Mouse (Mus musculus) forebrain, embryonic 12.5 days (tissue): ENCODE results near the gene Igfbpl1. TPM values are rescaled to one million over a fixed set of nuclear protein-coding genes. Genes with fewer than 3 reads are reported as not detected.

ENCODE experiments used
- ATAC-seq: fragments of 200-750 bp; cut with Nextera tagmentation; 2 replicates; pipeline ENCODE4 v1.8.0; 2017; ENCODE audit warnings: moderate TSS enrichment; ENCODE audit not compliant: low FRiP score
- H3K27ac ChIP-seq: fragments of 300-500 bp; sonication (generic); 2 replicates; pipeline ENCODE4 v1.5.1; 2016; ENCODE audit warnings: mild to moderate bottlenecking
- H3K27me3 ChIP-seq: fragments of 300-500 bp; sonication (generic); 2 replicates; pipeline ENCODE4 v1.6.1; 2016; ENCODE audit warnings: mild to moderate bottlenecking
- H3K36me3 ChIP-seq: fragments of 300-500 bp; sonication (generic); replicated peaks from 2 replicates; pipeline ENCODE4 v1.6.1; 2016; ENCODE audit warnings: mild to moderate bottlenecking
- H3K4me1 ChIP-seq: fragments of 300-500 bp; sonication (generic); 2 replicates; pipeline ENCODE4 v1.6.1; 2016
- H3K4me2 ChIP-seq: fragments of 300-500 bp; sonication (generic); 2 replicates; pipeline ENCODE4 v1.6.1; 2016; ENCODE audit warnings: mild to moderate bottlenecking, moderate library complexity
- H3K4me3 ChIP-seq: fragments of 300-500 bp; sonication (generic); replicated peaks from 2 replicates; pipeline ENCODE4 v1.5.1; 2016; ENCODE audit warnings: mild to moderate bottlenecking
- H3K9ac ChIP-seq: fragments of 300-500 bp; sonication (generic); 2 replicates; pipeline ENCODE4 v1.6.1; 2016; ENCODE audit warnings: mild to moderate bottlenecking
- H3K9me3 ChIP-seq: fragments of 300-500 bp; sonication (generic); 2 replicates; pipeline ENCODE4 v1.6.1; 2016
- WGBS: fragments of 180-500 bp; shearing (Covaris S2); methylation state at CpG from one replicate; pipeline ENCODE4 v1.1.7; 2016; 5-methylcytosine and 5-hydroxymethylcytosine counted together
- polyA plus RNA-seq: library from polyadenylated mRNA; unstranded; fragments of >200 nt; fragmentation: Nextera tagmentation; extraction: Ambion mirVana; gene quantifications from 2 replicates; pipeline ENCODE4 v1.2.1, GENCODE M21; 2016

Gene Igfbpl1
- polyA plus RNA-seq, 1 experiment from 2014 or later = 74.5 TPM

- H3K9me3 ChIP-seq = no peaks in the 10 kb centered on the region
- 89% methylated on average over 2 of the region's 2 CpGs for WGBS
- no peak for ATAC-seq
- no peak overlapping the region for H3K4me2 ChIP-seq
- H3K9ac ChIP-seq = no peak overlapping the region
- peaks cover 20% of the 10 kb centered on the region; the same call in 1 of the 2 replicates for H3K27me3 ChIP-seq
- H3K27ac ChIP-seq = no peak overlapping the region
- peaks cover 13% of the 10 kb centered on the region for H3K4me1 ChIP-seq
- no peaks in the 10 kb centered on the region for H3K36me3 ChIP-seq
- H3K4me3 ChIP-seq = no peak overlapping the region
Observed at GRCm38 (mm10) chr4:45846263-45846662, 19.5 kb upstream of the Igfbpl1 start.

GRCm38 (mm10) chr4:45844355-45844754 is 17.6 kb upstream of the Igfbpl1 start:
- no peaks in the 10 kb centered on the region for H3K9me3 ChIP-seq
- H3K4me1 ChIP-seq = peaks cover 9% of the 10 kb centered on the region
- H3K27me3 ChIP-seq = peaks cover 13% of the 10 kb centered on the region; the same call in 1 of the 2 replicates
- WGBS = 46% methylated on average over 14 of the region's 14 CpGs
- 0 out of 2 replicates have a peak overlapping the region, but pooled peaks have one; percentile 10 for H3K4me2 ChIP-seq
- no peak overlapping the region for H3K27ac ChIP-seq
- ATAC-seq = no peak
- H3K9ac ChIP-seq = no peak overlapping the region
- no peak overlapping the region for H3K4me3 ChIP-seq
- no peaks in the 10 kb centered on the region for H3K36me3 ChIP-seq

- H3K36me3 ChIP-seq = no peaks in the 10 kb centered on the region
- WGBS = 36% methylated on average over 5 of the region's 5 CpGs
Observed at GRCm38 (mm10) chr4:45833461-45833860, 6.7 kb upstream of the Igfbpl1 start.

DNA sequence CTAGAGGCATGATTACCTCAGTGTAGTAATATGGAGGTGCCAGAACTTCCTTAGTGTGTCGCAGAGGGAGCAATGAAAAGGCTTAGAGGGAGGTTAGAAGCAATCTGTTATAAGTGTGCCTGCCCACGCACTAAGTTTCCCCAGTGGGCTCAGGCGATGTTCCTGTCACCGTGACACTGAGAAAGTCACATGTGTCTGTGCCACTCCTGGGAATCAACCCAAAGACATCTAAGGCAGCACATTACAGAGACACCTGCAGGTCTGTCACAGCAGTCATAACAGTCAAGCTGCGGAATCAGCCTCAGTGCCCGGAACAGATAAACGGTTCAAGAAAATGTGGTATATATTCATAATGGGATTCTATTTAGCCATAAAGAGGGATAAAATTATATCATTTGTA is 5.3 kb upstream of the Igfbpl1 start:
- H3K4me1 ChIP-seq = peaks cover 50% of the 10 kb centered on the region
- ATAC-seq = no peak
- no peak overlapping the region for H3K4me2 ChIP-seq
- WGBS = 87% methylated on average over 7 of the region's 7 CpGs
- H3K9me3 ChIP-seq = no peaks in the 10 kb centered on the region
- H3K9ac ChIP-seq = no peak overlapping the region
- H3K4me3 ChIP-seq = no peak overlapping the region
- H3K27ac ChIP-seq = 0 out of 2 replicates have a peak overlapping the region, but pooled peaks have one; percentile 89
- H3K27me3 ChIP-seq = peaks cover 36% of the 10 kb centered on the region
- no peaks in the 10 kb centered on the region for H3K36me3 ChIP-seq

More at GRCm38 (mm10) chr4:45833461-45833860, 6.7 kb upstream of the Igfbpl1 start:
- H3K27ac ChIP-seq = no peak overlapping the region
- no peak overlapping the region for H3K9ac ChIP-seq
- no peak for ATAC-seq
- no peaks in the 10 kb centered on the region for H3K9me3 ChIP-seq
- no peak overlapping the region for H3K4me3 ChIP-seq
- H3K4me1 ChIP-seq = peaks cover 41% of the 10 kb centered on the region
- peaks cover 22% of the 10 kb centered on the region for H3K27me3 ChIP-seq
- H3K4me2 ChIP-seq = no peak overlapping the region

DNA sequence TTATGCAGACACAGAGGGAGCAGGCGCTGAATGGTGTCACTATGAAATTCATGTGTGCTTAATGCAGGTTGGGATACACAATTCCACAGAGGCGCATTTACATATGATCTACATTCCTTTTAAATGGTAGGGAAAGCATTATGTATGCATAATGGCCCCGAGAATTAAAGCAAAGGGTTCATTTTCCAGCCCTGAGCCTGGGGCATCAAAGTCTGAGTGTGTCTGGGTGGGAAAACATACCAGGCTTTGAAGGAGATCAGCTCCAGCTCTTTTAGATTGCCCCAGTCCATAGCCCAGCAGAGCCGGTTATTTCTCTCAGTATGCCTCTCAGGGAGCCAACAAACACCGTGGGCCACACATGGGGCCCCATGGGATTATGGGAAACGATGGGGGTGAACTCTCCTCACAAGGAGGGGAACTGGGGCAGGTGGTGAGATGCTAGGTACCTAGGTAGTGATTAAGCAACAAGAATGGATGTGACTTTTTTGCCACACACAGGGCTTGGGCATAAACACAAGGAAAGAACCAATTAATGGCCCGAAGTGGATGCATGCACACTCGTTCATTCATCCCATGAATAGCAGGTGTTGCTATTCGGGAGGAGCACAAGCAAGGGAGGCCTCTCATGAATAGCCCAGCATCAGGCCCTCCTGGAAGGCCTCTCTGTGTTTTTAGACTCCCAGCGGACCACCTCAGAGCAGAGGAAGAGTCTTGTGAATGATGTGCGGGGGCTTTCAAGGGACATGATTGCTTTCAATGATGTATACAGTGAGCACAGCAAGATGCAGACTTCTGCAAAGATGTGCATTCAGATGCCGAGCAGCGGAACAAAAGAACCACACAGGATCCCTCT is 3.4 kb upstream of the Igfbpl1 start:
- Histone ChIP-seq H3K4me1 (peaks cover 60% of the 10 kb centered on the region), H3K9ac (peak overlapping the region; percentile 38), H3K4me2 (peak overlapping the region; percentile 30), H3K36me3 (no peaks in the 10 kb centered on the region), H3K27me3 (peaks cover 51% of the 10 kb centered on the region), H3K9me3 (no peaks in the 10 kb centered on the region), H3K27ac (peak overlapping the region; percentile 89), H3K4me3 (no peak overlapping the region)
- ATAC-seq = peak; percentile 52
- WGBS = 15% methylated on average over 13 of the region's 13 CpGs

DNA sequence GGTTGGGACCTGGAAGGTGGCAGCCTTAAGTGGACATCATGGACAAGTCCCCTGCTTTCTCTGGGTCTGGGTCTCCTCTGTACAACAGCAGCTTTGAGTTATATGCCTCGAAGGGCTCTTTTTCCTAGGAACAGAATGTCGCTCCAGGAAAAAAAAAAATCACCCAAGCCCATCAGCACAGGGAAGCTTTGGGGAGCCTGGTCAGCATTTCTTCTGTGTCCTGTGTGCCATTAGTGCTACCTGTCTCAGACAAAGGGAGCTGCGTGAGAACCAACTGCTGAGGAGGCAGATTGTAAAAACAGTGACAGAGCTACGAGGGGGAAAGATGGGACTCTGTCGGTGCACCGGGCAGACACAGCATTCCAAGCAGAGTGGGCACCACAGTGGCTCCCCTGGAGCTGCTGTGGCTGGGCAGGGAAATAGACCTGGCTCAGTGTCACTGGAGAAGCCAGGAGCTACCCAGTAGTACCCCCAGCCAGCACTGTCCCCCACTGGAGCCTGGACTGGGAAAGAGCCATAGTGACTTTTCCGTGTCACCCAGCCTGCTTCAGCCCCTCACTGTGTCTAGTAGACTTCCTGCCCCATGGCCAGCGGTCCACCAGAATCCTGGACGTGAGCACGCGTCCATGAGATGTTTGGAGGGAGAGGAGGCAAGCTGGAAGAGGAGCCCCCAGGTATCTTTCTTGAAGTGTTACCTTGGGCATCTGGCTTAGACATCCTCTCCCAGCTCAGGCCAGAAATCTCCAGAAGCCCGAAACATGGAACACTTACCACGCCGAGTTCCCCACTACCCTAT is 1.8 kb downstream of the Igfbpl1 start:
- H3K4me1 ChIP-seq = peaks cover 84% of the 10 kb centered on the region
- peaks cover 18% of the 10 kb centered on the region for H3K36me3 ChIP-seq
- H3K4me2 ChIP-seq = peak overlapping the region; percentile 74
- peak overlapping the region; percentile 76 for H3K4me3 ChIP-seq
- peaks cover 43% of the 10 kb centered on the region for H3K27me3 ChIP-seq
- no peaks in the 10 kb centered on the region for H3K9me3 ChIP-seq
- H3K9ac ChIP-seq = peak overlapping the region; percentile 96
- no peak for ATAC-seq
- 21% methylated on average over 14 of the region's 14 CpGs for WGBS
- H3K27ac ChIP-seq = peak overlapping the region; percentile 98

DNA sequence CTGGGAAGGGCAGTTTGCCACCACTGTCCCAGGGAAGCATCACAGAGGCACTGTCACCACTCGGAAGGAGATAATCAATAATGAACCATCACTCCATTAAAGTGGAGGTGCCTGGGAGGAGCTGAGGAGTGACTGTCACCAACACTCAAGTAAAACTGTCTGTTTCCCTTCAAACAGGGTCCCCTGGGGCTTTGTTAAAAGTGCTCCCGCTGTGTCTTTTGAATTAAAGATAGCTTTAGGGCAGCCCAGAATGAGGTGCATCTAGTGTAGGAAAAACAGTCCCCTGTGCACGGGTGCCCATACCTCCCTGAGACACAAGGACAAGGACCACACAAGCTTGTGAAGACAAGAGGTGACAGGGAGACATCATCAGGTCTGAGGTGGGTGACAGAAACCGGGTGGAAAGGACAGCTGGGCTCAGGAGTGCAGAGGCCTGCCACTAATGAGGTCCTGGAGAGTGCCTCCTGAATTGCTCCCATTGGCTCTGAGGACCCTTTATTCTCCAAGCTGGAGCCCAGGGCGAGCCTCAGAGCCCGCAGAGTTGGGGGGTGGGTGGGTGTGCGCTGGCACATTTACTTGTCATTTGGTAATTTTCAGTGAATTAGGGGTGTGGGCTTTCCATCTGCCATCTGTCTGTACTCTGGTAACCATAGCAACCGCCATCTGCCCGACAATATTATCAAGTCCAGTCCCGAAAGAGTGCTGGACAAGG is 2.5 kb downstream of the Igfbpl1 start:
- Histone ChIP-seq H3K27ac (peak overlapping the region; percentile 98), H3K36me3 (peaks cover 18% of the 10 kb centered on the region), H3K4me2 (peak overlapping the region; percentile 74), H3K9me3 (no peaks in the 10 kb centered on the region), H3K27me3 (peaks cover 43% of the 10 kb centered on the region), H3K4me3 (peak overlapping the region; percentile 76), H3K9ac (peak overlapping the region; percentile 96), H3K4me1 (peaks cover 83% of the 10 kb centered on the region)
- ATAC-seq = peak; percentile 64
- WGBS = 4% methylated on average over 10 of the region's 10 CpGs

GRCm38 (mm10) chr4:45822781-45823575 is 3.7 kb downstream of the Igfbpl1 start:
- H3K27me3 ChIP-seq = peaks cover 33% of the 10 kb centered on the region
- H3K4me1 ChIP-seq = peaks cover 84% of the 10 kb centered on the region
- WGBS = 7% methylated on average over 11 of the region's 11 CpGs
- peak overlapping the region; percentile 96 for H3K9ac ChIP-seq
- H3K4me2 ChIP-seq = peak overlapping the region; percentile 74
- H3K36me3 ChIP-seq = peaks cover 18% of the 10 kb centered on the region
- H3K4me3 ChIP-seq = peak overlapping the region; percentile 76
- H3K9me3 ChIP-seq = no peaks in the 10 kb centered on the region
- H3K27ac ChIP-seq = peak overlapping the region; percentile 98
- ATAC-seq = peak; percentile 28; the same call in 1 of the 2 replicates

DNA sequence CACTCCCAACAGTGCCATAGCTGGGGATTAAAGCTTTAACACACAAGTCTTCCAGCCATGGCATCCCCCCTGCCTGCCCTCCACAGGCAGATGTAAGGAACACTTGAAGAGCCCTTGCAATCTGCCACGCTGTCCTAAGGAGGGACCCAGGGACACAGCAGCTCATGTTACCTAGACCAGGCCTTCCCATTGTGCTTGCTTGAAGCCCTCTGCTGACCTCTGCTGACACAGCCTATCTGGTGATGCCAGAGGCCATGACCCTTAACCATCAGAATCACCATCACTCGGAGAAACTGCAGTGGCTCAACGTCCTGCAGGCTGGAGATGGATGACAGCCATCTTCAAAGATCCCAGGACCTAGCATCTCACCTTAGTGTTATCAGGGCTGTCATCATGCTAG is 4.7 kb downstream of the Igfbpl1 start:
- peaks cover 23% of the 10 kb centered on the region for H3K27me3 ChIP-seq
- H3K9me3 ChIP-seq = no peaks in the 10 kb centered on the region
- H3K27ac ChIP-seq = peak overlapping the region; percentile 98; the same call in 1 of the 2 replicates
- H3K4me3 ChIP-seq = no peak overlapping the region
- H3K9ac ChIP-seq = no peak overlapping the region
- peaks cover 18% of the 10 kb centered on the region for H3K36me3 ChIP-seq
- ATAC-seq = no peak
- H3K4me1 ChIP-seq = peaks cover 85% of the 10 kb centered on the region
- peak overlapping the region; percentile 4; the same call in 1 of the 2 replicates for H3K4me2 ChIP-seq
- WGBS = 56% methylated on average over 3 of the region's 3 CpGs

DNA sequence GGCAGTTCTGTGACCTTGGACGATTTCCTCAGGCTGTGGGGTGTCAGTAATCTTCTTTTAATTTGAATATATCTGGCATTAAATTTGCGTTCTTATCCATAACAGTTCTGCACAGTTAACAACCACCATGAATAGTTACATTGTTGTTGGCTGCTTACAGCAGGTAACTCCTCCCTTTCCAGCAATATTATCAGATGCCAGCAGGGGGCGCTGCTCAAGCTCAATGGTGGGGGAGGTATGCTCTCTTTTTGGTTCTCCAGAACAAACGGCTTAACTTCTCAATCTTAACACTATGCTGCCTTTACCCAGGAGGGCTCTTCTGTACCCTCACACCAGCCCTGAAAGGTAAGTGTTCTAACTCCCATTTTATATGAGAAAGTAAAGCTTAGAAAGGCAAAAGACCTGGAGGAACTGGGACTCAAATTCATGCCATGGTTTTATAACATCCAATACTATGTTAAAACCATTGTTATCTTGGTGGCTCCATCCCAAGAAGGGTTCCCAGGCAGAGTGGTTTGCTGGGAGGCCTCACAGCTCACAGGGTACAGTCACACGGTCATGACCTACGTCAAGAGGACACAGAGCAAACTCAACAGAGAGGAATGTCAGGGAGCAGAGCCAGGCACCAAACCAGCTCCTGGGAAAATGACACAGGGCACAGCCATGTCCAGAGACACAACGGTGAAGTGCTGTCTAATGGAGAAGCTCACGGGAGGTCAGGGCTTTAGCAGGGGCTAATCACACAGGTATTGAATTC is 6.5 kb downstream of the Igfbpl1 start:
- peak overlapping the region; percentile 20 for H3K4me3 ChIP-seq
- peaks cover 24% of the 10 kb centered on the region for H3K36me3 ChIP-seq
- H3K27ac ChIP-seq = peak overlapping the region; percentile 98
- 40% methylated on average over 8 of the region's 8 CpGs for WGBS
- H3K27me3 ChIP-seq = peaks cover 10% of the 10 kb centered on the region; the same call in 1 of the 2 replicates
- H3K9ac ChIP-seq = peak overlapping the region; percentile 36; the same call in 1 of the 2 replicates
- no peak for ATAC-seq
- peak overlapping the region; percentile 44 for H3K4me2 ChIP-seq
- H3K9me3 ChIP-seq = no peaks in the 10 kb centered on the region
- H3K4me1 ChIP-seq = peaks cover 93% of the 10 kb centered on the region
